Mouse (Mus musculus): ENCODE measurements around the gene Edn3. TPM values are rescaled to one million over a fixed set of nuclear protein-coding genes. Genes with fewer than 3 reads are reported as not detected.

The Edn3 gene
- polyA plus RNA-seq, 1 experiment = 10.4 TPM

DNA sequence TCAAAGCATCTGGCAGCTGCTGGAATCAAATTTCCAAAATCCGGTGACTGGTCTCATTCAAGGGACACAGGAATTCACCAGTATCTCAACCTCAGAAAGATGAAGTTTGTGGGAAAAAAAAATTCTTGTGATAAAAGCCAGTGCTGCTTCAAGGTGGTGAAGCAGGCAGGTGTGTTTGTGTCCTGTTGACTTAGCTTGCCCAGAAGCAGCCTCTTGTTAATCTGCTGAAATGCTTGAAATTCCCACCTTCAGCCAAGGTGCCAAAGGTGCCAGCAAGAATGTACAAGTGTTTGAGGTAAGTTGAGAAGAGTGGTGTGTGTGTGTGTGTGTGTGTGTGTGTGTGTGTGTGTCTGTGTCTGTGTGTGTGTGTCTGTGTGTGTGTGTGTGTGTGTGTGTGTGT is 6.2 kb upstream of the Edn3 start:
- TF ChIP-seq CTCF (IDR thresholded peaks at IDR 0.05; ENCODE audit: insufficient read depth, low read length) (no peak), POLR2A (IDR thresholded peaks at IDR 0.05; ENCODE audit: borderline replicate concordance, extremely low read depth, low read depth, low read length) (no peak)
- 56% methylated on average over 1 of the region's 1 CpGs for WGBS
- no peak overlapping the region for H3K4me3 ChIP-seq (replicated peaks; ENCODE audit: extremely low read depth, low read depth, low read length)
- DNase-seq = no peak
- no peaks in the 10 kb centered on the region for H3K4me1 ChIP-seq (ENCODE audit: control insufficient read depth, insufficient read depth, low read length)

DNA sequence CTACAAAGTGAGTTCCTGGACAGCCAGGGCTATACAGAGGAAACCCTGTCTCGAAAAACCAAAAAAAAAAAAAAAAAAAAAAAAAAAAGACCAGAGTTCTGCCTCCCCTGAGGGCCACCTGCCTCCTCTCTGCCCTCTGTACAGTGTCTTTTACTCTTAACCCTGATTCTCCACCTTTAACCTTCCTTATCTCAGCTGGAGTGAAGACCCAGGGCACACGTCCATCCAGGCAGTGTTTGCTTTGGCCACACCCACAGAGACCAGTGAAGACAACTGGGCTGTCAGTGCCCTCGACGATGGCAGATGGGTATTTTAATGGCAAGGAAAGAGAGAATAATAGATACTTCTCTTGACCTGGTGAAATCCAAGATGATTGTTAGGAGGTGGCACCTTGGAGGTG is 1.2 kb upstream of the Edn3 start:
- DNase-seq = no peak
- no peak for TF ChIP-seq CTCF (IDR thresholded peaks at IDR 0.05; ENCODE audit: insufficient read depth, low read length)
- no peak for TF ChIP-seq POLR2A (IDR thresholded peaks at IDR 0.05; ENCODE audit: borderline replicate concordance, extremely low read depth, low read depth, low read length)
- Histone ChIP-seq H3K4me1 (ENCODE audit: control insufficient read depth, insufficient read depth, low read length) (no peaks in the 10 kb centered on the region), H3K4me3 (replicated peaks; ENCODE audit: extremely low read depth, low read depth, low read length) (no peak overlapping the region)
- 59% methylated on average over 4 of the region's 4 CpGs for WGBS

DNA sequence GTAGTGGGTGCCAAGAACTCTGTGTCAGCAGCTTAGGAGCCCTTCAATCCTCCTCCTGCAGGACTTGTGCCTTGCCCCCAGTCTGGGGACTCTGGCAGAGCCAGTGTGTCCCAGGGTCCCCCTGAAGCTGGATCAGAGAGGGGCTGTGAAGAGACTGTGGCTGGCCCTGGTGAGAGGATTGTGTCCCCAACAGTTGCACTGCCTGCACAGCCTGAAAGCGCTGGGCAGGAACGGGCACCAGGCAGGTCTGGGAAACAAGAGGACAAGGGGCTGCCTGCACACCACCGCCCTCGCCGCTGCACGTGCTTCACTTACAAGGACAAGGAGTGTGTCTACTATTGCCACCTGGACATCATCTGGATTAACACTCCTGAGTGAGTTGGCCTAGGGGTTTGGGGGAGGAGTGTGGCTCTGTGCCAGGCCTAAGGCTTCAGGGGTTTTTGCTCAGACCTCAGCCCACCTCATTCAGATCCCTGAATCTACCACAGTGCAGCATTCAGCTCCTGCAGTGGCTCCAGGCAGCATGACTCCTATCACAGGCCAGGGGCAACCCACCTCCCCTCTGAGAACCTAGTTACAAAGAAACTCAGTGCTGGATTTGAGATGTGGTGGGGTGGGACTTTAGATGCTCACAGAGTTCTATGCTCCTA is 1.2 kb downstream of the Edn3 start:
- TF ChIP-seq POLR2A (IDR thresholded peaks at IDR 0.05; ENCODE audit: borderline replicate concordance, extremely low read depth, low read depth, low read length) = no peak
- no peak for TF ChIP-seq CTCF (IDR thresholded peaks at IDR 0.05; ENCODE audit: insufficient read depth, low read length)
- Histone ChIP-seq H3K4me3 (replicated peaks; ENCODE audit: extremely low read depth, low read depth, low read length) (peak overlapping the region; percentile 24), H3K4me1 (ENCODE audit: control insufficient read depth, insufficient read depth, low read length) (no peaks in the 10 kb centered on the region)
- 62% methylated on average over 6 of the region's 6 CpGs for WGBS
- DNase-seq = no peak

DNA sequence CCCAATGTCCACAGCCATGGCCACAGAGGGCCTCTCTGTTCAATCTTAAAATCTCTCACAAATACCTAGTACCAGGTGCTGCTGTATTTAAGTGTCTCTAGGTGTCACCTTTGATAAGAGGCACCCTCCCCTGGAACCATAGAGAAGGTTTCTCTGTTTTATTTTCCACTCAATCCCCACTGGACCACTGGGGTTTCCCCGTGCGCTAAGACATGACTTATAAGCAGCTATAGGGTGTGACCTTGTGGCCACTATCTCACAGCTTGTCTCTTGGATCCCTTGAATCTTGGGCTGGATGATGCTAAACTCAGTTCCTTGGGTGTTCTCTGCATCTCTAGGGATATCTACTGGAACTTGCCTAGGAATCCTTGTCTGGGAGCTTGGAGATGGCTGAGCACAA is 1.9 kb downstream of the Edn3 start:
- DNase-seq = no peak
- TF ChIP-seq CTCF (IDR thresholded peaks at IDR 0.05; ENCODE audit: insufficient read depth, low read length) = no peak
- TF ChIP-seq POLR2A (IDR thresholded peaks at IDR 0.05; ENCODE audit: borderline replicate concordance, extremely low read depth, low read depth, low read length) = no peak
- Histone ChIP-seq H3K4me1 (ENCODE audit: control insufficient read depth, insufficient read depth, low read length) (no peaks in the 10 kb centered on the region), H3K4me3 (replicated peaks; ENCODE audit: extremely low read depth, low read depth, low read length) (no peak overlapping the region)
- 86% methylated on average over 2 of the region's 2 CpGs for WGBS

DNA sequence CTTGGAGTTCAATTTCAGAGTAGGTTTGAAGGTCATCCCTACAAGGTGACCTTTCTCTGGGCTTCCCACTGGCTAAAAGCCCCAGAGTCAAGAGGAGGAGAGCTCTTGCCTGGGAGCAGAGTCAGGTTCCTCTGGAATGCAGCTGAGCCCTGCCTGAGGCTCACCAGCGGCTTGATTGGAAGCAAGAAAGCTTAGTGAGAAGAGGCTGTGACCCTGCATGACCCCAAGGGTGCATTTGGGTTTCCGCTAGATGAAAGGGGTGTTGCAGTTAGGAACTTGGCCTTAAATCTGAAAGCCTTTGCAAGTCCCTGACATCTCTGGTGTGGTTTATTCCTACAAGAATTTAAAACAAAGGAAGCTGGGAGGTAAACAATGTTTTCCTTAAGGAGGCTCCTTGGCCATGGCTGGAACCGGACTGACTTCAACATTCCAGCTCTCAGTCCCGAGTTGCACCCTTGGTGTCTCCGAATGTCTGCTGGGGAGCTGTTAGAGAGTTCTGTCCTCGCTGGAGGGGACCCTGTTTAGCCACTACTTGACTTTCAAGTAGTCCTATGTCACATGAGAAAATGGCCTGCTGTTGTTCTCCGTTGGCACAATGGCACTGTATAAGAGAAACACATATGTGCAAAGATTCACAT is 8.6 kb downstream of the Edn3 start:
- no peak for DNase-seq
- Histone ChIP-seq H3K4me1 (ENCODE audit: control insufficient read depth, insufficient read depth, low read length) (peaks cover 13% of the 10 kb centered on the region), H3K4me3 (replicated peaks; ENCODE audit: extremely low read depth, low read depth, low read length) (no peak overlapping the region)
- no peak for TF ChIP-seq POLR2A (IDR thresholded peaks at IDR 0.05; ENCODE audit: borderline replicate concordance, extremely low read depth, low read depth, low read length)
- TF ChIP-seq CTCF (IDR thresholded peaks at IDR 0.05; ENCODE audit: insufficient read depth, low read length) = no peak
- WGBS = 15% methylated on average over 7 of the region's 7 CpGs

DNA sequence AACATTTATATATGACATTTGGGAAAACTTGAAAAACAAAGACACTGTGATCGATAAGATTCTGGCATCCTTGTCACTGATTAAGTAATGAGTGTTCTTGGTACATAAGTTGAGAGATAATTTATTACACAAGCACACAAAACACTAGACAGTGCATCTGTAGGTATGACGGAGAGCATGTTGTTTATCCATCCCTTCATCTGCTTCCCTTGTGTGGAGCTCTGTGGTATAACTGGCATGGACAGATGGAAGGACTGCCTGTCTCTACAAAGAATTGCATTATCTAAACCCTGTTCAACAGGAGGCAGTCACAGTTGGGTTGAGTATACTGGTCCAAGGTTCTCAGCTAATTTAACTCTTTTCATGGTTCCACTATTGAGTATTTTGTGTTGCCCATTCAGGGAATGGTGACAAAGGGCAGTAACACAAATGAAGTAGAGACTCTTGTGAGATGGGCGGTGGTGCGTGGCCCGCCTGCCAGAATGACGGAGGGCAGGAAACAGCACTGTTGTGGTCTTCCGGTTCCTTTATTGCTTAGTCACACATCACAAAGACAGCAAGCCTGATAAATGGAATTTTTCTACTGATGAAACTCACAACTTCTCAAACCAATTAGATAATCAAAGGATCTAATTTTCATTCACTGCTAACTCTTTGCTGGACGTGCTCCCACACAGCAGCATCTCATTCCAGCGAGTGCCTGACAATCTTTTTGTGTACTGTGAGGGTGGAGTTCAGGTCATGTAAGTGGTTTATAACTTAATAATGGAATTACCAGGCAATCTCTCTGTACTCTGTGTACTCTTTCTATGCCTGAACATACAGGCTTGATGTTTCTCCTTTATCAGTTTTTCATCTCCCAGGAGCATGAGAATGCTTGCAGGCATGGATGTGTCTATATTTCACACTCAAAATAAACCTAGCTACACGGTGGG is 14.0 kb downstream of the Edn3 start:
- WGBS = 47% methylated on average over 10 of the region's 10 CpGs
- DNase-seq = no peak
- TF ChIP-seq POLR2A (IDR thresholded peaks at IDR 0.05; ENCODE audit: borderline replicate concordance, extremely low read depth, low read depth, low read length) (no peak), CTCF (IDR thresholded peaks at IDR 0.05; ENCODE audit: insufficient read depth, low read length) (no peak)
- peaks cover 6% of the 10 kb centered on the region for H3K4me1 ChIP-seq (ENCODE audit: control insufficient read depth, insufficient read depth, low read length)
- no peak overlapping the region for H3K4me3 ChIP-seq (replicated peaks; ENCODE audit: extremely low read depth, low read depth, low read length)

DNA sequence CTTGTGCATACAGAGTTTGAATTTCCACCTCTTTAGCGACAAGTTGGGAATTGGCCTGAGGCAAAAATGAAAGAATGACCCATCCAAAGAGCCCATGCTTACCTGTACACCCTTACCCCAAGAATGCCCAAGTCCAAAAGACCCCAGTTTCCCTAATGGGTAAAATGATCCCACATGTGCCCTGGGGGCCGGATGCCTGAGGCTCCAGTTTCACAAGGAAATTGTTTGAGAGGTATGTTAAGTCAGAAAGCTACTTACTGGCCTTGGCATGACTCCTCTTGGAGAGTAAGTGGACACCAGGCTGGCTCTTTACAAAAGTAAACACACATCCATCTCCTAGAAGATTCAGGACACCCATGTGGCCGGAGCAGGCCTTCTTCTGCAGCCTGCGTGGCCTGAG is 21.6 kb downstream of the Edn3 start:
- no peak overlapping the region for H3K4me3 ChIP-seq (replicated peaks; ENCODE audit: extremely low read depth, low read depth, low read length)
- TF ChIP-seq CTCF (IDR thresholded peaks at IDR 0.05; ENCODE audit: insufficient read depth, low read length) = no peak
- TF ChIP-seq POLR2A (IDR thresholded peaks at IDR 0.05; ENCODE audit: borderline replicate concordance, extremely low read depth, low read depth, low read length) = no peak
- WGBS = 82% methylated on average over 4 of the region's 4 CpGs
- DNase-seq = no peak
- no peaks in the 10 kb centered on the region for H3K4me1 ChIP-seq (ENCODE audit: control insufficient read depth, insufficient read depth, low read length)

DNA sequence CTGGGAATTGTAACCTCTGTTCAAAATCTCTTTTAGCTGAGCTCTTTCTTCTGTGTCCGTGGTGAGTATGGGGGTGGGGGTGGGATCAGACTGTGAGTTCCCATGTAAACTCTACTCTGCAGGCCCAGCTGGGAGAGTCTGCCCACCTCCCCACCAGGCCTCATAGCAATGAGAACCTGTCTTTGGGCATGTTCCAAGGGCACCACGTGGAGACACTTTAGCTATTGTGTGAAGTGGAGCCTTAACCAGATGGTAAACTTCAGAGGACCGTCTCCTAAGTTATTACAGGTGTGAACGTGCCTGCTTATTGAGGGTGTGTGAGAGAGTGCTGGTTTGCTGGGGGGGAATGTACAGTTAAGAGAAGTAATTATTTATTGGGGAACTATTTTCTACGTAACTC is 22.5 kb downstream of the Edn3 start:
- TF ChIP-seq POLR2A (IDR thresholded peaks at IDR 0.05; ENCODE audit: borderline replicate concordance, extremely low read depth, low read depth, low read length) (no peak), CTCF (IDR thresholded peaks at IDR 0.05; ENCODE audit: insufficient read depth, low read length) (no peak)
- Histone ChIP-seq H3K4me3 (replicated peaks; ENCODE audit: extremely low read depth, low read depth, low read length) (no peak overlapping the region), H3K4me1 (ENCODE audit: control insufficient read depth, insufficient read depth, low read length) (no peaks in the 10 kb centered on the region)
- DNase-seq = no peak
- WGBS = 60% methylated on average over 5 of the region's 5 CpGs

DNA sequence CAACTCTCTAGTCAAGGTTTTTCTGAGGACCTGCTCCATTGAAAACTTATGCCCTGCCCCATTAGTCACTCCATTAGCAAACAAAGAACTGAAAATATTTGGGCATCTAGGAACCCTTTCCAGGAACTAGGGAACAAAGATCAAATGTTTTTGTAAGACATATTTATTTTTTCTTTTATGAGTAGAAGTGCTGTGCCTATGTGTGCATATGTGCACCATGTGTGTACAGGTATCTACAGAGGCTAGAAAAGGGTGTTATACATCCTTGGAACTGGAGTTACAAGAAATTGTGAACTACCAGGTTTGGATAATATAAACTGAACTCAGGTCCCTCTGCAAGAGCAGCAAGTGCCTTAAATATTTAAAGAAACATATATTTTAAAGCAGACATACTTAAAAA is 28.4 kb downstream of the Edn3 start:
- Histone ChIP-seq H3K4me1 (ENCODE audit: control insufficient read depth, insufficient read depth, low read length) (no peaks in the 10 kb centered on the region), H3K4me3 (replicated peaks; ENCODE audit: extremely low read depth, low read depth, low read length) (no peak overlapping the region)
- DNase-seq = no peak
- TF ChIP-seq CTCF (IDR thresholded peaks at IDR 0.05; ENCODE audit: insufficient read depth, low read length) = no peak
- no peak for TF ChIP-seq POLR2A (IDR thresholded peaks at IDR 0.05; ENCODE audit: borderline replicate concordance, extremely low read depth, low read depth, low read length)

Data from lung, adult 2 months (tissue).